Mouse (Mus musculus): ENCODE data around the gene Fxyd3. TPM values are rescaled to one million over a fixed set of nuclear protein-coding genes. Genes with fewer than 3 reads are reported as not detected.

Gene Fxyd3
- total RNA-seq, 2 experiments from 2014 or later, result 1.4 to 4.4 TPM

Small RNA genes within 50 kb of the gene (microRNA-seq; reads per million reads assigned to microRNA genes)
- 0 reads per million in 2 experiments for gene Mir7050 (ENCODE audit: borderline number of aligned reads in 2 of 2)

Other genes starting within 250 kb of the Fxyd3 start
- under 1 TPM; 0.23 to 0.26 TPM for gene Ffar3, start 220.5 kb downstream of the Fxyd3 start, total RNA-seq (2021)
- not detected for gene Ffar1, start 215.1 kb downstream of the Fxyd3 start, total RNA-seq (2021)
- gene Cd22, start 196.4 kb downstream of the Fxyd3 start, total RNA-seq (2021), result under 1 TPM; 0.70 TPM
- under 1 TPM; 0.38 to 0.40 TPM for gene Mag, start 161.8 kb downstream of the Fxyd3 start, total RNA-seq (2021)
- 1 to 10 TPM in 1 of 2 experiments, not detected in 1; 3.4 TPM for gene Hamp2, start 152.0 kb downstream of the Fxyd3 start, total RNA-seq (2021)
- 1 to 10 TPM in 1 of 2 experiments, not detected in 1; 4.3 TPM for gene Hamp, start 132.7 kb downstream of the Fxyd3 start, total RNA-seq (2021)
- 100 to 1,000 TPM; 104 to 122 TPM for gene Usf2, start 119.9 kb downstream of the Fxyd3 start, total RNA-seq (2021)
- 10 to 100 TPM in 1 of 2 experiments, 1 to 10 TPM in 1; 6.8 to 19.1 TPM for gene Lsr, start 103.2 kb downstream of the Fxyd3 start, total RNA-seq (2021)
- gene Fam187b, start 102.9 kb downstream of the Fxyd3 start, total RNA-seq (2021), result under 1 TPM; 0.61 to 0.66 TPM
- 10 to 100 TPM; 45.1 to 82.7 TPM for gene Fxyd5, start 34.2 kb downstream of the Fxyd3 start, total RNA-seq (2021)
- 1 to 10 TPM; 1.9 to 2.3 TPM for gene Fxyd7, start 25.2 kb downstream of the Fxyd3 start, total RNA-seq (2021)
- 100 to 1,000 TPM; 193 to 280 TPM for gene Fxyd1, start 19.5 kb downstream of the Fxyd3 start, total RNA-seq (2021)
- 1 to 10 TPM; 3.0 to 8.1 TPM for gene Lgi4, start 17.4 kb downstream of the Fxyd3 start, total RNA-seq (2021)
- 1 to 10 TPM; 1.2 to 1.4 TPM for gene Hpn, start 38.6 kb upstream of the Fxyd3 start, total RNA-seq (2021)
- gene Scn1b, start 50.3 kb upstream of the Fxyd3 start, total RNA-seq (2021), result 10 to 100 TPM; 13.5 to 24.9 TPM
- gene Gramd1a, start 79.2 kb upstream of the Fxyd3 start, total RNA-seq (2021), result 10 to 100 TPM; 41.9 to 51.7 TPM
- not detected for gene Scgb2b2, start 213.8 kb upstream of the Fxyd3 start, total RNA-seq (2021)
- not detected for gene Scgb1b2, start 215.1 kb upstream of the Fxyd3 start, total RNA-seq (2021)